Mouse (Mus musculus) cerebellum, adult 18-20 months (tissue): ENCODE data around the gene 4933405O20Rik.

ENCODE experiments used
- DNase-seq, 2 experiments: peaks; one replicate each; pipeline ENCODE4 v3.0.0; 2021

4933405O20Rik gene

DNA sequence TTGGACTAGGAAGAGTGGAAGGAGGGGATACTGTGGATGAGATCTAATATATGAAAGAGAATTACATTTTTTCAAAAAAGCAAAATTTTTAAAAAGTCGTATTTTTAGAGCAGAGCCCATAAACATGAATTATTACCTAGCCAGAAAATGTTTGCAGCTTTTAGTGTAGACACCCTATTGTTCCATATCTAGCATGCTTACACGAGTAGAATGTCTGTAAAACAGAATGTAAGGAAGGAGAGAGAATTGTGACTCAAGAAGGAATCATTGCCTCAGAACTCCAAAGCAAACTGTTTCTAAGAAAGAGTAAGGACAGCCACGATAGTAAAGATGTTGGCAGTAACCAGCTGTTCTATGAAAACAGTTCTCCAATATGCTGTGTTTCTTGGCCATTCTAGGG is at the start of gene 4933405O20Rik:
Gene 4933405O20Rik, plus strand, starts transcription at position 301 of the 400 bp plus-strand sequence.
- no peak for DNase-seq

GRCm38 (mm10) chr7:50549572-50549971 is 49.4 kb upstream of the 4933405O20Rik start:
- peak; percentile 25 to 36 for DNase-seq

DNA sequence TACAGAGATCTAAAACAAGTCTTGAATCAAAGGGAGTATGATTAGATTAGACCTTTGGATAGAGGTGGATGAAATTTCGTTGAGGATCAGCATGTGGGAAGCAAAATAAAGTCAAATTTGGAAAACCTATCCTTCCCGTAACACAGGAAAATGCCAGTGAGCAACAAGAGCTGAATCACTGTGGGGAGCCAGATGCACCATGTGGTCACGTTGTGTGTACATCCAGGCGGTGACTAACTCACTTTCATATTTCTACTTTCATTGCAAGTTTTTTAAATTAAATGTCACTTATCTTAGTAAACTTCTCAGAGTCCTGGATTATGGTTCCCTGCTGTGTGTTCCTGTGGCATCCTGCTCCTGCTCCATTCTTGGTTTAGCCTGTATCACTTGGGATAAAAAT is 47.6 kb upstream of the 4933405O20Rik start:
- no peak for DNase-seq

DNA sequence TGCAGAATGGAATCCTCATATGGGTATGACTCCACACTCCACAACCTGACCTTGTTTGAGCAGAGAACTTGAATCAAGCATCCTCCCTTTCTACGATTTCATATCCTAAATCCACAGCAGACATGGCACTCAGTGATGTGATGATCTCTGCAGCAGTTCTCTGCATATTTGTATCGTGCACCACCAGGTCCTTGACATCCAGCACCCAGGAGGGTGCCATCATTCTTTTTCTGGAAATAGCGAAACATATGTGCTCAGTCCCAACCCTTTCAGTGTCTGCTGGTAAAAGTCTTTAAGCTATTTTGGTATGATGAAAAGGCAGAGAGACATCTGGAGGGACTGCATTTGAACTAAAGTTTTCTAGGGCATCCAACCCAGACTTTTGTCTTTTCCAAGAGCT is 36.3 kb upstream of the 4933405O20Rik start:
- no peak for DNase-seq

GRCm38 (mm10) chr7:50573841-50574240 is 25.1 kb upstream of the 4933405O20Rik start:
- no peak for DNase-seq

GRCm38 (mm10) chr7:50588642-50589424 is 10.2 kb upstream of the 4933405O20Rik start:
- no peak for DNase-seq

GRCm38 (mm10) chr7:50614101-50614500 is 15.1 kb downstream of the 4933405O20Rik start:
- peak in 1 of 2 experiments; percentile 1 for DNase-seq

GRCm38 (mm10) chr7:50629186-50629585 is 30.2 kb downstream of the 4933405O20Rik start:
- no peak for DNase-seq

- DNase-seq: no peak
These were observed 34.2 kb downstream of the 4933405O20Rik start for GRCm38 (mm10) chr7:50633147-50633546.
